Mouse (Mus musculus): ENCODE results near the gene Gsta3. TPM values are rescaled to one million over a fixed set of nuclear protein-coding genes. Genes with fewer than 3 reads are reported as not detected.
"Not testable (repeated sequence)": the region's sequence is repeated elsewhere in the genome, so short reads cannot be mapped to it uniquely, and the experiment has no call there.

Gene Gsta3
- polyA plus RNA-seq, 1 experiment from 2014 or later: 10.3 TPM

DNA sequence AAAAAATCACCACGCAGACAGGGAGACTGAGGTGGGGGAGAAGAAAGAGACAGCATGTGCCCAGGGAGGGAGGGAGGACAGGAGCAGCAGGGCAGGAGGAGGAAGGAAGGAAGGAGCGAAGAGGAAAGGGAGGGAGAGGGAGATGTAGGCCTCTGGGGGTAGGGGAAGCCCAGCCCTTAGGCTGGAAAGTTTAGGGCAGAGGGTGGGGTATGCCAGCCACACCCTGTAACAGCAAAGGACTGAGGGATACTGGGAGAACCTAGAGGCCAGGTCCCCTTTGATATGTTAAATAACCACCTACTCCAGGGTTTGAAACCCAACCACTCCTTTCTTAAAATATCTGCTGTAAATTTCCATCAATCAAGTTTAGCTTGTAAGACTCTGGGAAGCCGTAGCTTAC is 16.0 kb downstream of the Gsta3 start:
- no peaks in the 10 kb centered on the region for H3K9me3 ChIP-seq (replicated peaks)
- WGBS: 48% methylated on average over 3 of the region's 3 CpGs
- ATAC-seq (replicated peaks; ENCODE audit: low FRiP score): no peak

GRCm38 (mm10) chr1:21256871-21257270 is 16.5 kb downstream of the Gsta3 start:
- no peak overlapping the region for H3K9ac ChIP-seq
- H3K4me3 ChIP-seq (replicated peaks): no peak overlapping the region
- peaks cover 3% of the 10 kb centered on the region; the same call in 1 of the 2 replicates for H3K4me1 ChIP-seq
- no peak for ATAC-seq (replicated peaks; ENCODE audit: low FRiP score)
- no peak overlapping the region for H3K4me2 ChIP-seq
- H3K27ac ChIP-seq: no peak overlapping the region
- WGBS: 73% methylated on average over 5 of the region's 5 CpGs
- no peaks in the 10 kb centered on the region for H3K27me3 ChIP-seq
- H3K9me3 ChIP-seq (replicated peaks): no peaks in the 10 kb centered on the region
- H3K36me3 ChIP-seq: no peaks in the 10 kb centered on the region

More for the DNA sequence above, 16.0 kb downstream of the Gsta3 start:
- H3K4me2 ChIP-seq: no peak overlapping the region
- H3K27me3 ChIP-seq: no peaks in the 10 kb centered on the region
- H3K27ac ChIP-seq: no peak overlapping the region
- H3K4me1 ChIP-seq: peaks cover 3% of the 10 kb centered on the region; the same call in 1 of the 2 replicates
- no peak overlapping the region for H3K9ac ChIP-seq
- no peak overlapping the region for H3K4me3 ChIP-seq (replicated peaks)
- H3K36me3 ChIP-seq: no peaks in the 10 kb centered on the region

DNA sequence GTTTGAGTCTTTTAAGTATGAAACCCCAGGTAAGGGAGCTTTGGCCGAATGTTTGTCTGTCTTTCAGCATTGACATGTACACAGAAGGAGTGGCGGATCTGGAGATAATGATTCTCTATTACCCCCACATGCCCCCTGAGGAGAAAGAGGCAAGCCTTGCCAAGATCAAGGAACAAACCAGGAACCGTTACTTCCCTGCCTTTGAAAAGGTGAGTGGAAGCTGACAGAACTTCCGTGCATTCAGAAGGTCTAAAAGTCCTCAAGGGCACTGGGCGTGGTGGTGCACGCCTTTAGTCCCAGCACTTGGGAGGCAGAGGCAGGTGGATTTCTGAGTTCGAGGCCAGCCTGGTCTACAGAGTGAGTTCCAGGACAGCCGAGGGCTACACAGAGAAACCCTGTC is 19.6 kb downstream of the Gsta3 start:
- H3K4me1 ChIP-seq; H3K9ac ChIP-seq; H3K36me3 ChIP-seq; H3K27ac ChIP-seq; H3K27me3 ChIP-seq; H3K9me3 ChIP-seq (replicated peaks); H3K4me3 ChIP-seq (replicated peaks); ATAC-seq (replicated peaks; ENCODE audit: low FRiP score); H3K4me2 ChIP-seq: not testable (repeated sequence)
- 84% methylated on average over 8 of the region's 8 CpGs for WGBS

DNA sequence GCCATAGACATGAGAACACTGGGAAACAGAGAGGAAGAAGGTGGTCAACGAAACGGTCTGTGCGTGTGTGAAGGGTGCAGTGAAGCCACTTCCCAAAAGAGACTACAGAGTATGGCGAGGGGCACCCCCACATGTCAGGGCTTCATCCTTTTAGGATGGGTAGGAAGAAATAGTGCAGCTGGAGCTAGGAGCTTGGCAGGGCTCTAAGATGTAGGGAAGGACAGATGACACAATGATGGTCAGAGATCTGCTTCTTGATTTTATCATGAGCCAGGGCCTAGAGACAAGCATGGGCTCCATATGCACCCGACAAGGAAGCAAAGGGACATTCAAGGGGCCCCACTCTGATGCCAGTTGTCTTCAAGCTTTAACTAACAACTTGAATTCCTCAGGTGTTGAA is 22.0 kb downstream of the Gsta3 start:
- H3K4me1 ChIP-seq: no peaks in the 10 kb centered on the region
- ATAC-seq (replicated peaks; ENCODE audit: low FRiP score): no peak
- H3K36me3 ChIP-seq: no peaks in the 10 kb centered on the region
- no peaks in the 10 kb centered on the region for H3K27me3 ChIP-seq
- no peak overlapping the region for H3K27ac ChIP-seq
- H3K9ac ChIP-seq: no peak overlapping the region
- WGBS: 94% methylated on average over 5 of the region's 5 CpGs
- no peak overlapping the region for H3K4me2 ChIP-seq
- no peaks in the 10 kb centered on the region for H3K9me3 ChIP-seq (replicated peaks)
- H3K4me3 ChIP-seq (replicated peaks): no peak overlapping the region

DNA sequence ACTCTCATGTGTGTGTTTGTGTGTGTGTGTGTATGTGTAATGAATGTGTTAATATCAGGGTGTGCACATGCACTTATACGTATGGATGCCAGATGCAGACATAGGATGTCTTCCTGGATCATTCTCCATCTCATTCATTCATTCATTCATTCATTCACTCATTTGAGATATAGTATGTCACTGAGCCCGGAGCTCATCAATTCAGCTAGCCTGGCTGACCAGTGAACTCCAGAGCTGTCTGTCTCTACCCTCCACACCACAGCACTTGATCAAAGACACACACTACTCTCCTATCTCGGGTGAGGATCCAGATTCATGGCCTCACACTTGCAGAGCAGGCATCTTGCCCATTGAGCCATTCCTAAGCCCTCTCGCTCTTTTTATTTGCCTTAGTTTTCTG is 23.6 kb downstream of the Gsta3 start:
- Histone ChIP-seq H3K27ac (no peak overlapping the region), H3K36me3 (no peaks in the 10 kb centered on the region), H3K9ac (no peak overlapping the region), H3K4me3 (replicated peaks) (no peak overlapping the region), H3K9me3 (replicated peaks) (no peaks in the 10 kb centered on the region), H3K4me2 (no peak overlapping the region), H3K27me3 (no peaks in the 10 kb centered on the region), H3K4me1 (no peaks in the 10 kb centered on the region)
- 83% methylated on average over 4 of the region's 4 CpGs for WGBS
- no peak for ATAC-seq (replicated peaks; ENCODE audit: low FRiP score)

DNA sequence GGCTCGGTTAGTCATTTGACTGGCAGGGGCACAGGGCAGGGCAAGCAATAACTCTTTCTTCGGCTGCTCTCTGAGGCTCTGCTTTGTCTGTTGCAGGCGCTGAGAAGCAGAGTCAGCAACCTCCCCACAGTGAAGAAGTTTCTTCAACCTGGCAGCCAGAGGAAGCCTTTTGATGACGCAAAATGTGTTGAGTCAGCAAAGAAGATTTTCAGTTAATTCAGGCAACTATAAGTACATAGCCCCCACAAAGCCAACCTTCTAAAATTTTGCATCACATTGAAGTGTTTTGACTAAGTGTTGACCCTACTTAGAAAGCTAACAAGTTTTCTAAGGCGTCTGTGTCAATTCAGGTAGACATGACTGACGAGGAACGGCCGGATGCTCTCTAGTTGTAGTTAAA is 24.4 kb downstream of the Gsta3 start:
- no peak for ATAC-seq (replicated peaks; ENCODE audit: low FRiP score)
- 76% methylated on average over 8 of the region's 8 CpGs for WGBS
- Histone ChIP-seq H3K9me3 (replicated peaks) (no peaks in the 10 kb centered on the region), H3K36me3 (no peaks in the 10 kb centered on the region), H3K4me3 (replicated peaks) (no peak overlapping the region), H3K4me2 (no peak overlapping the region), H3K27ac (no peak overlapping the region), H3K4me1 (no peaks in the 10 kb centered on the region), H3K27me3 (no peaks in the 10 kb centered on the region), H3K9ac (no peak overlapping the region)

GRCm38 (mm10) chr1:21266766-21267165 is 26.4 kb downstream of the Gsta3 start:
- no peak for ATAC-seq (replicated peaks; ENCODE audit: low FRiP score)
- H3K4me1 ChIP-seq: peaks cover 5% of the 10 kb centered on the region
- no peak overlapping the region for H3K4me3 ChIP-seq (replicated peaks)
- no peaks in the 10 kb centered on the region for H3K36me3 ChIP-seq
- no peak overlapping the region for H3K4me2 ChIP-seq
- no peak overlapping the region for H3K27ac ChIP-seq
- 78% methylated on average over 1 of the region's 1 CpGs for WGBS
- no peaks in the 10 kb centered on the region for H3K27me3 ChIP-seq
- H3K9me3 ChIP-seq (replicated peaks): no peaks in the 10 kb centered on the region
- H3K9ac ChIP-seq: no peak overlapping the region

GRCm38 (mm10) chr1:21267466-21267865 is 27.1 kb downstream of the Gsta3 start:
- not testable (repeated sequence) for H3K9me3 ChIP-seq (replicated peaks); ATAC-seq (replicated peaks; ENCODE audit: low FRiP score); H3K27me3 ChIP-seq; H3K9ac ChIP-seq; H3K4me3 ChIP-seq (replicated peaks); H3K36me3 ChIP-seq; H3K27ac ChIP-seq; H3K4me2 ChIP-seq; H3K4me1 ChIP-seq
- 83% methylated on average over 6 of the region's 7 CpGs for WGBS

DNA sequence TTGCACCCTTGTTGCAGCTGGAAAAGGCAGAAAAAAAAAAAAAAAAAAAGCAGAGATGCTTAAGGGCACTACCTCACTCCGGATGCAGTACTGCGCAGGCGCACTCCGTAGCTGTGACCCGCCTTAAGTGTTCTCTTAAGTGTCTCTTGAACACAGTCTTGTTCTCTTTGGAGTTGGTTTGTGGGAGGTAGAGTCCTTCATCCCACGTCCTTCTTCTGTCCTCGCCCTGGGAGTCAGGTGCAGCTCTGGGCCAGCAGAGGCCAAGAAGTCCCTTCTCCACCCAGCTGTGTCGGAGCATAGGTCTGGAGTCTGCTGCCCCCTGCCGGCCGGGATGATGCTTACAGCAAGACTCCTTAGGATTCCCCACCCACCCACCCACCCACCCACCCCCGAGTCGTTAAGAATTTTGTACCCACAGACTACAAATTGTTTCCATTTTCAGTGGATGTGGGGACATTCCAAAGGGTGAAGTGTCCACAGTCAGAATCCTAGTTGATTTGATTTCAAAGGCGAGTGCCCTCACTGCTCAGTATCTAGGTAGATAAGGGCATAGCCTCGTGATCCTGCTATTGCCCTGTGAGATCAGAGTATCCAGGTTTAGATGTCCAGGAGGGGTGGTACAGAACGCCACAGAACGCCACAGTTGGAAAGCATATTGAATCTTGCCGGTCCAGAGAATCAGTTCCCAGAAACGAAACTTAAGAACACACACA is 31.1 kb downstream of the Gsta3 start:
- H3K27me3 ChIP-seq: no peaks in the 10 kb centered on the region
- no peaks in the 10 kb centered on the region for H3K36me3 ChIP-seq
- H3K9ac ChIP-seq: peak overlapping the region; percentile 31; the same call in 1 of the 2 replicates
- H3K4me3 ChIP-seq (replicated peaks): peak overlapping the region; percentile 35
- ATAC-seq (replicated peaks; ENCODE audit: low FRiP score): peak; percentile 84
- WGBS: 26% methylated on average over 18 of the region's 18 CpGs
- no peaks in the 10 kb centered on the region for H3K9me3 ChIP-seq (replicated peaks)
- peaks cover 9% of the 10 kb centered on the region for H3K4me1 ChIP-seq
- H3K4me2 ChIP-seq: peak overlapping the region; percentile 62
- H3K27ac ChIP-seq: no peak overlapping the region

DNA sequence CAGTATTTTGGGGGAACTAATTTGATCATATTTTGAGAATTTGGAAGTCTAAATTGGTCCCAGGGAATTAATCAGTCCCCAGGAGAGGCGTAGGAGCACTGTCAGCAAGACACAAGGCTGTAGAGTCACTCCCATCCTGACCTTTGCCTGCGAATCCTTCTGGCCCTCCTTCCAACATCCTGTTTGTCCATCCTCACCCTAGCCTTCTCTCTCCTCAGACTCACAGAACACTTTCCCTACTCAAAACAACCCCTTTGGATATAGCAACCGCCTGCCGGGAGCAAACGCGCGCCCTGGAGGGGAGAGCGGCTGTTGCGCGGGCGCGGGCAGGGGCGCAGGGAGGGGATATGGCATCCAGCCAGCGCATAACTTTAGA is 31.7 kb downstream of the Gsta3 start:
- Histone ChIP-seq H3K9ac (peak overlapping the region; percentile 31; the same call in 1 of the 2 replicates), H3K4me2 (peak overlapping the region; percentile 62), H3K27ac (no peak overlapping the region), H3K27me3 (no peaks in the 10 kb centered on the region), H3K9me3 (replicated peaks) (no peaks in the 10 kb centered on the region), H3K4me1 (peaks cover 9% of the 10 kb centered on the region), H3K4me3 (replicated peaks) (peak overlapping the region; percentile 35), H3K36me3 (no peaks in the 10 kb centered on the region)
- ATAC-seq (replicated peaks; ENCODE audit: low FRiP score): no peak; the same call in 1 of the 2 replicates
- WGBS: 19% methylated on average over 14 of the region's 14 CpGs

GRCm38 (mm10) chr1:21273091-21273490 is 32.7 kb downstream of the Gsta3 start:
- Histone ChIP-seq H3K27ac (no peak overlapping the region), H3K4me3 (replicated peaks) (no peak overlapping the region), H3K4me2 (no peak overlapping the region), H3K36me3 (no peaks in the 10 kb centered on the region), H3K4me1 (peaks cover 9% of the 10 kb centered on the region), H3K9me3 (replicated peaks) (no peaks in the 10 kb centered on the region), H3K27me3 (no peaks in the 10 kb centered on the region), H3K9ac (no peak overlapping the region)
- 88% methylated on average over 6 of the region's 6 CpGs for WGBS
- no peak for ATAC-seq (replicated peaks; ENCODE audit: low FRiP score)

- WGBS: 78% methylated on average over 2 of the region's 2 CpGs
- H3K9me3 ChIP-seq (replicated peaks): no peaks in the 10 kb centered on the region
These were observed 34.1 kb downstream of the Gsta3 start for GRCm38 (mm10) chr1:21274437-21275040.

More at GRCm38 (mm10) chr1:21274437-21275040, 34.1 kb downstream of the Gsta3 start:
- H3K4me1 ChIP-seq: peaks cover 9% of the 10 kb centered on the region
- no peak overlapping the region for H3K4me3 ChIP-seq (replicated peaks)
- H3K27ac ChIP-seq: no peak overlapping the region
- H3K4me2 ChIP-seq: no peak overlapping the region
- no peak overlapping the region for H3K9ac ChIP-seq
- no peaks in the 10 kb centered on the region for H3K27me3 ChIP-seq
- H3K36me3 ChIP-seq: no peaks in the 10 kb centered on the region
- no peak for ATAC-seq (replicated peaks; ENCODE audit: low FRiP score)
